Mouse (Mus musculus) olfactory bulb, adult 2 months (tissue): ENCODE measurements around the gene Pgpep1. TPM values are rescaled to one million over a fixed set of nuclear protein-coding genes. Genes with fewer than 3 reads are reported as not detected.
A peak's percentile ranks its signal among the peaks of the same experiment; 100 is the strongest.

Experiments
- H3K27ac ChIP-seq: fragments of 200-500 bp; 2 replicates; pipeline ENCODE4 v1.5.1; 2012; ENCODE audit warnings: low read depth, low read length; ENCODE audit not compliant: insufficient read depth
- H3K4me1 ChIP-seq: fragments of 200-500 bp; 2 replicates; pipeline ENCODE4 v1.6.1; 2012; ENCODE audit warnings: low read length; ENCODE audit not compliant: control insufficient read depth, insufficient read depth
- H3K4me3 ChIP-seq: fragments of 200-500 bp; 2 replicates; pipeline ENCODE4 v1.5.1; 2012; ENCODE audit warnings: mild to moderate bottlenecking, low read depth, low read length, moderate library complexity; ENCODE audit not compliant: insufficient read depth
- CTCF ChIP-seq: fragments of 200-500 bp; IDR thresholded peaks from 2 replicates; pipeline ENCODE4 v1.5.1; 2012; ENCODE audit warnings: low read depth, mild to moderate bottlenecking, low read length, moderate library complexity; ENCODE audit not compliant: insufficient read depth
- POLR2A ChIP-seq: fragments of 200-500 bp; IDR thresholded peaks from 2 replicates; pipeline ENCODE4 v1.6.1; 2012; ENCODE audit warnings: mild to moderate bottlenecking, low read depth, low read length, moderate library complexity; ENCODE audit not compliant: insufficient read depth
- WGBS: fragments of 180-500 bp; shearing (Covaris S2); methylation state at CpG from one replicate; pipeline ENCODE4 v1.1.7; 2018; 5-methylcytosine and 5-hydroxymethylcytosine counted together
- polyA plus RNA-seq: library from polyadenylated mRNA; stranded (reverse); fragments of >200 nt; gene quantifications from 2 replicates; pipeline ENCODE4 v1.2.4, GENCODE M21; 2012; ENCODE audit warnings: low replicate concordance; ENCODE audit not compliant: missing spikeins, insufficient read depth, insufficient read length

Pgpep1 gene
- polyA plus RNA-seq, 1 experiment: not detected

DNA sequence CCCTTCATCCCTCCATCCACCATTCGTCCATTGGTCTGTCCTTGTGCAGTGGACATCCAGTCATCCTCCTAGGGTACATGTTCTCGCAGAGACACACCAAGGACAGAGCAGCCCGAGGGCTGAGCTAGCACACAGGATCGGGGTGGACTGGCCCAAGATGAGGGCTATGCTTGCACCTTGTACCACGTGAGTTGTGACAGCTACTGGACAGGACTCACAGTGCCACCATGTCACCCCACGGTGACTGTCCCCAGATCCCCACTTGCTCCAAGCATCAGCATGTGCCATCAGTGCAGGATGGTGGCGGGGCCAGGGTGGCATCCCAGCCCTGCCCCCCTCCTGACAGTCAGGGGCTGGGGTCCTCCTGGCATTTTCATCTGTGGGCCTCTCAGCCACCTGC is 55.6 kb downstream of the Pgpep1 start:
- Histone ChIP-seq H3K4me1 (peaks cover 79% of the 10 kb centered on the region), H3K4me3 (no peak overlapping the region), H3K27ac (no peak overlapping the region)
- 87% methylated on average over 7 of the region's 7 CpGs for WGBS
- no peak for TF ChIP-seq CTCF
- no peak for TF ChIP-seq POLR2A

GRCm38 (mm10) chr8:70602139-70602811 is 57.9 kb downstream of the Pgpep1 start:
- Histone ChIP-seq H3K27ac (no peak overlapping the region), H3K4me1 (peaks cover 80% of the 10 kb centered on the region), H3K4me3 (no peak overlapping the region)
- TF ChIP-seq POLR2A (no peak), CTCF (no peak)
- WGBS: 92% methylated on average over 13 of the region's 13 CpGs

DNA sequence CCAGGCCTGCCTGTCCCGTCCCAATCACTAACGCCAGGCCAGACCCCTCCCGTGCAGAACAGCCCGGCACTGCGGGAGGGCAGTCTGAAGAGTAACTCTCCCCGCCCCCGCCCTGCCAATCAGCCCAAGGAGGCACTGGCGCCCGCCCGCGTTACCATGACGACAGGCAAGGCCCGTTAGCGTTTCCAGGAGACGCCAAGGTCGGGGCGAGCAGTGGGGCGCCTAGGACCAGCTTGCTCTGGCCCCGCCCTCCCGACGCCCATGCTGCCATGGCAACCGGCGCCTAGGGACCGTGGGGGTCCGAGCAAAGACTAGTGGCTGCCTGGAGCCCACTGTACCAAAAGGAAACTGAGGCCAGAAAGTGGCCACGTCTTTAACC is 58.9 kb downstream of the Pgpep1 start:
- peaks cover 75% of the 10 kb centered on the region for H3K4me1 ChIP-seq
- H3K4me3 ChIP-seq: peak overlapping the region; percentile 18; the same call in 1 of the 2 replicates
- 2% methylated on average over 26 of the region's 26 CpGs for WGBS
- 0 out of 2 replicates have a peak overlapping the region, but pooled peaks have one; percentile 42 for H3K27ac ChIP-seq
- TF ChIP-seq CTCF (no peak), POLR2A (no peak)

DNA sequence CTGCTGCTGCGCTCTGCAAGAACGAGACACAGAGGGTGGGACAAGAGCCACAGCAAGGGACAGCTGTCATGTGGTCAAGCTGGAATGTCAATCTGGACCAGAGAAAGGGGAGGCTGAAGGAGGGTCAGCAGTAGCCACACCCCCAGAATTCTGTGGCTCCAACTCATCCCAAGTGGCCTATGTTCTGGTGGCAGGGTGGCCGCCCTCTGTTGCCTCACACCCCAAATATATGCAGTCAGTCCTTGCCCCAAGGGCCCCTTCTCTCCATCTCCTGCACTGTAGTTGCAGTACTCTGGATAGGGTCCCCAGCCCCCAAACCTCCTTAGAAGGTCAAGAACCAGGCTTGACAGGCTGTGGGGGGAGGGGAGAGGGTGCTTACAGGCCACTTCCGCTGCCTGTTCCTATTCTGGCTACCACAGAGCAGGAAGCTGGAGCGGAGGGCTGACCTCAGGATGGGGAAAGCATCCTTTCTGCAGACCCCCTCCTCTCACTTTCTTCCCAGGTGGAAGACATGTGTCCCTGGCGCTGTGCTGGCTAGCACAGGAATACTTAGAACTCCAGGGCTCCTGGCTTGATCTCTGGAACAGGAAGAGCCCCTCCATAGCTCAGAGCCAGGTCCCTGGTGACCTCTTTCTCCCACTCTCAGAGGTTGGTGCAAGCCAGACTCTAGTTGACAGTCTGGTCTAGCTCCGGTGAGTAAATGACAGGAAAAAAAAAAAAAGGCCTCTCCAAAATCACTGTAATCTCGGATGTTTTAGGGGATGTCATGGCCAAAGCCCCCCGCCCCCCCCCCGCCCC is 59.5 kb downstream of the Pgpep1 start:
- Histone ChIP-seq H3K27ac (peak overlapping the region; percentile 49; the same call in 1 of the 2 replicates), H3K4me1 (peaks cover 73% of the 10 kb centered on the region), H3K4me3 (no peak overlapping the region)
- WGBS: 38% methylated on average over 10 of the region's 10 CpGs
- TF ChIP-seq POLR2A: no peak
- no peak for TF ChIP-seq CTCF

DNA sequence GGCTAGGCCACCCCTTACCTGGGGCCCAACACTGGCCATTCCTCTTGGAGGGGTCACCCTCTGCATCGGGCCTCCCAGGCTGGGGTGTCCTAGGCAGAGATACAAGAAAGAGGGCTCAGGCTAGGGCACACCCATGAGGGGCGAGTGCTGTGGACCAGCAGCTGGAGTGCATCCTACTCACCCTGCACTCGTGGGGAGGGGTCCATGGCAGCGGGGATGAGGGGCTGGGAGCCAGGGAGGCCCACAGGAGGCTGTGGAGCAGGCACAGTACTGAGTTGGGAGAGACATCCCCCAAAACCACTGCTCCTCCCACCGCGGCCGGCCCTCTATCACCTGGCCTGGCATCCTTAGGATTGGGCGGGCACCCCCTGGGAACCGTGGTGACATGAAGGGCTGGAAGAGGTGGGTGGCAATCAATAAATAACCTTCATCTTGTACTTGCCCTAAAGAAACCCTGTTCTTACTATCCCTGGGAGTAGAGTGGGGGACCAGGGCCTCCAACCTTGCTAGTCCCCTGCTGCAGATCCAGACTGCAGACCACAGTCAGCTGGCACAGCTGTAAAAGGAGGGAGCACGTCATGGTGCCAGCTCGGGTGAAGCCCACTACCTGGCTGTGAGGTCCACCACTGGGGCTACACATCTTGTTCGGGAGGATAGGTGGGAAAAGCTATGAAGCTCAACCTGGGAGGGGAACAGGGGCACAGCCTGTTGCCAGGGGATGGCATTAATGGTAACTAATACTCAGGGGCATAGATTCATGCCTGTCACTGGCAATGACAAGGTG is 60.5 kb downstream of the Pgpep1 start:
- Histone ChIP-seq H3K4me1 (peaks cover 75% of the 10 kb centered on the region), H3K4me3 (no peak overlapping the region), H3K27ac (no peak overlapping the region)
- TF ChIP-seq CTCF: no peak
- TF ChIP-seq POLR2A: no peak
- 78% methylated on average over 12 of the region's 12 CpGs for WGBS

DNA sequence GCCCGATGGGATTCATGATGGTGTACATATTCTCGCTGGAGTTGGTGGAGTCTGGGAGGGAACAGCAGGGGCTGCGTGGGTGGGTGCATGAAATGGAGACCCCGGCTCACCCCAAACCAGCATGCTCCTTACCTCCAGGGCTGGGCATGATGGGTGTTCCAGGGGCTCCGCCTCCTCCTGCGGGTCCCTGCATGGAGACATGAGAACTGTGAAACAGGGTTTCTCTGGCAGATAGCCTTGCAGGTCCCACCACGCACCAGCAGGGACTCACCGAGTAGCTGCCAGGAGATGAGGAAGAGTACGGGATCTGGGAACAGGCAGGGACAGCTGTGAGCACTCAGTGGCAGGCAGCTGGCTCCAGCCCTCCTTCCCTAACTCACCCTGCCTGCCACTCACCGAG is 61.5 kb downstream of the Pgpep1 start:
- no peak overlapping the region for H3K27ac ChIP-seq
- peaks cover 76% of the 10 kb centered on the region for H3K4me1 ChIP-seq
- WGBS: 27% methylated on average over 10 of the region's 10 CpGs
- H3K4me3 ChIP-seq: 0 out of 2 replicates have a peak overlapping the region, but pooled peaks have one; percentile 37
- no peak for TF ChIP-seq POLR2A
- TF ChIP-seq CTCF: no peak

GRCm38 (mm10) chr8:70598283-70598682 is 61.9 kb downstream of the Pgpep1 start:
- peak overlapping the region; percentile 37 for H3K4me3 ChIP-seq
- WGBS: 9% methylated on average over 29 of the region's 29 CpGs
- peaks cover 79% of the 10 kb centered on the region for H3K4me1 ChIP-seq
- TF ChIP-seq CTCF: peak; percentile 66
- no peak for TF ChIP-seq POLR2A
- H3K27ac ChIP-seq: no peak overlapping the region

GRCm38 (mm10) chr8:70597417-70598272 is 62.5 kb downstream of the Pgpep1 start:
- Histone ChIP-seq H3K4me3 (peak overlapping the region; percentile 37), H3K4me1 (peaks cover 85% of the 10 kb centered on the region), H3K27ac (no peak overlapping the region)
- 29% methylated on average over 67 of the region's 68 CpGs for WGBS
- no peak for TF ChIP-seq POLR2A
